Mouse (Mus musculus): ENCODE measurements around the gene Olfr887. TPM values are rescaled to one million over a fixed set of nuclear protein-coding genes. Genes with fewer than 3 reads are reported as not detected.

Gene Olfr887
- not detected in 2 replicates for polyA plus RNA-seq (2016; fragmentation: Nextera tagmentation; extraction: Ambion mirVana)

DNA sequence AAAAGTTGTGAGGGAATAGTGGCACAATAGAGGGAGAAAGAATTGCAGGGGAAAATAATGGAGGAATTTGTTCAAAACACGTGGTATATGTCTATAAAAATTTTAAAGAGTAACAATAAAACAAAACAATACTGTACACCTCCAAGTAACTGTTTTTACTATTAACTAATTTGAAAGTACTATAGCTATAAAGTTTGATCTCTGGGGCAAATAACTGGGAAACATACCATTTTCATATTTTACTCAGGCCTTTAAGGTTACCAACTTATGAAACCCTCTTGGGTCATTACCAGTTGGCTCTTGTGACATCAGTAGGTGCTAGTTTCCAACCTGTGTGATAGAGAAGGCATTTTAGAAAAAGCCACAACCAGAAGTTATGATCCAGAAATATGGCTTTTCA, at the start of gene Olfr887:
Olfr887 (plus strand) TSS at position 301 of the 400 bp plus-strand sequence.
- 94% methylated on average over 1 of the region's 1 CpGs for WGBS
- no peak within 1 kb of the TSS for H3K27ac ChIP-seq (replicated peaks)
- H3K9ac ChIP-seq (replicated peaks): no peak within 1 kb of the TSS
- no peaks in the 10 kb centered on the region for H3K27me3 ChIP-seq
- H3K4me2 ChIP-seq (replicated peaks): no peak within 1 kb of the TSS
- no peaks in the 10 kb centered on the region for H3K36me3 ChIP-seq
- no peaks in the 10 kb centered on the region for H3K9me3 ChIP-seq
- no peak for ATAC-seq (ENCODE audit: low FRiP score, low read depth)
- H3K4me3 ChIP-seq: no peak within 1 kb of the TSS
- no peaks in the 10 kb centered on the region for H3K4me1 ChIP-seq

DNA sequence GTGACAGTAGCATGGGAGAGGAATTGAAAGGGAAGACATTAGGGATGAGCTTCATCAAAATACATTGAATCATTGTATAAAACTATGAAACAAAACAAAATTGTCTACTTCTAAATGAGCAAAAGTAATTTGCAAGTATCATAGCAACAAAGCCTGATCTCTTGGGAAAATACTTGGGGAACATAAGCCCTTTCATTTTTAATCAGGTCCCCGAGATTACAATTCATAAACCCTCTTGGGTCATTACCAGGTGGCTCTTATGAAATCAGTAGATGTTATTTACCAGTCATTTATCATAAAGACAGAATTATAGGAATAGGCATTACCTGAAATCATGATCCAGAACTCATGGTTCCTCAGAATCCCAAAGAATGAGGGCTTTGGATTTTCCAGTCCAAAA, 37.6 kb upstream of the Olfr887 start, which contains the start of gene Olfr884:
Olfr884 (plus strand) TSS at position 301 of the 400 bp plus-strand sequence.
- no peaks in the 10 kb centered on the region for H3K9me3 ChIP-seq
- H3K27me3 ChIP-seq: no peaks in the 10 kb centered on the region
- no peak within 1 kb of the TSS for H3K4me2 ChIP-seq (replicated peaks)
- 74% methylated on average over 1 of the region's 1 CpGs for WGBS
- H3K36me3 ChIP-seq: no peaks in the 10 kb centered on the region
- no peaks in the 10 kb centered on the region for H3K4me1 ChIP-seq
- H3K27ac ChIP-seq (replicated peaks): no peak within 1 kb of the TSS
- H3K9ac ChIP-seq (replicated peaks): no peak within 1 kb of the TSS
- ATAC-seq (ENCODE audit: low FRiP score, low read depth): no peak
- H3K4me3 ChIP-seq: no peak within 1 kb of the TSS

DNA sequence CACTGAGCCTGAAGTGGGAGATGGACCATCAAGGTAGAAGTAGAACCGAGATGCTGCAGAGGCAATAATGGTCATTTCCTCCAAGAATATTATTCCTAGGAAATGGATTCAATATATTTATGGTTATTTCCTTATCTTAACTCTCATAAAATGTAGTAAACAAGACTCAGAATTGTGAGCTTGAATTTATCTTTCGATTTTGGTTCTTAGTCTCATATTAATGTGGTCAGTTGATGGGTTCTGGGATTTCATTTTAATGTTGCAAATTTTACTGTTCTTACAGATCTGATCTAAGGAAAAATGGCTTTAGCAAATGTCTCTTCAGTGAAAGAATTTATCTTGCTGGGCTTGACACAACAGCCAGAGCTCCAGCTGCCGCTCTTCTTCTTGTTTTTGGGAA, 22.9 kb upstream of the Olfr887 start, which contains the start of gene Olfr885:
Olfr885 (plus strand) TSS at position 301 of the 400 bp plus-strand sequence.
- no peak for ATAC-seq (ENCODE audit: low FRiP score, low read depth)
- WGBS: 93% methylated on average over 3 of the region's 3 CpGs

DNA sequence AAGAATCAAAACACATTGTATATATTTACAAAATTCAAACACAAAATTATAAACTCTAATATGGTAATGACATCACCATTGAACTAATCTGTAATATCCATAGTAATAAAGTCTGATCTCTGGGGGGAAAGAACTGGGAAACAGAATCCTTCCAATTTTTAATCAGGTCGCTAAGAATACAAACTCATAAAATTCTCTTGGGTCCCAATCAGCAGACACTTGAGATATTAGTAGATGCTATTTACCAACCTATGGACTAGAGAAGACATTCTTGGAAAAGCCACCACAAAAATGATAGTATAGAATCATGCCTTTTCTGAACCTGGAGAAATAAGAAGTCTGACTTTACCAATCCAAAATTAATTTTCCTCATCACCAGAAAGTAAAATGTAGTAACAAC, 24.0 kb downstream of the Olfr887 start, which contains the start of gene Olfr888:
Olfr888 (plus strand) TSS at position 301 of the 400 bp plus-strand sequence.
- no peaks in the 10 kb centered on the region for H3K36me3 ChIP-seq
- no peak for ATAC-seq (ENCODE audit: low FRiP score, low read depth)
- WGBS: 74% methylated on average over 1 of the region's 1 CpGs

More for the DNA sequence above, 22.9 kb upstream of the Olfr887 start, which contains the start of gene Olfr885:
- H3K4me1 ChIP-seq: no peaks in the 10 kb centered on the region
- H3K36me3 ChIP-seq: no peaks in the 10 kb centered on the region
- H3K9me3 ChIP-seq: no peaks in the 10 kb centered on the region
- no peak within 1 kb of the TSS for H3K4me3 ChIP-seq
- no peak within 1 kb of the TSS for H3K4me2 ChIP-seq (replicated peaks)
- H3K27me3 ChIP-seq: no peaks in the 10 kb centered on the region
- no peak within 1 kb of the TSS for H3K27ac ChIP-seq (replicated peaks)
- no peak within 1 kb of the TSS for H3K9ac ChIP-seq (replicated peaks)

DNA sequence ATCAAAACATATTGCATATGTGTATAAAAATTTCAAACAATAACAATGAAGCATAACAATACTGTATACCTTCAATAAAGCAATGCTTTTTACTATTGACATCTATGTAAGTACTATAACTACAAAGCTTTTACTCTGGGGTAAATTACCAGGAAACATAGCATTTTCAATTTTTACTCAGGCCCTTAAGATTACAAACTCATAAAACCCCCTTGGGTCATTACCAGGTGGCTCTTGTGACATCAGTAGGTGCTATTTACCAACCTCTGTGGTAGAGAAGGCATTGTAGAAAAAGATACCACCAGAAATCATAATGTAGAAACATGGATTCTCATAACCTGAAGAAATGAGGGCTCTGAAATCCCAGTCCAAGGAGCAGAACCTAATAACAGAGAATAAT, 31.0 kb downstream of the Olfr887 start, which contains the start of gene Olfr889:
Olfr889 (plus strand) TSS at position 301 of the 400 bp plus-strand sequence.
- no peak within 1 kb of the TSS for H3K9ac ChIP-seq (replicated peaks)
- no peaks in the 10 kb centered on the region for H3K36me3 ChIP-seq
- H3K4me2 ChIP-seq (replicated peaks): no peak within 1 kb of the TSS
- H3K27me3 ChIP-seq: no peaks in the 10 kb centered on the region
- no peaks in the 10 kb centered on the region for H3K4me1 ChIP-seq
- no peak for ATAC-seq (ENCODE audit: low FRiP score, low read depth)
- H3K9me3 ChIP-seq: no peaks in the 10 kb centered on the region
- H3K4me3 ChIP-seq: no peak within 1 kb of the TSS
- no peak within 1 kb of the TSS for H3K27ac ChIP-seq (replicated peaks)

More for the DNA sequence above, 24.0 kb downstream of the Olfr887 start, which contains the start of gene Olfr888:
- Histone ChIP-seq H3K9ac (replicated peaks) (no peak within 1 kb of the TSS), H3K27ac (replicated peaks) (no peak within 1 kb of the TSS), H3K4me2 (replicated peaks) (no peak within 1 kb of the TSS), H3K9me3 (no peaks in the 10 kb centered on the region), H3K4me3 (no peak within 1 kb of the TSS), H3K27me3 (no peaks in the 10 kb centered on the region), H3K4me1 (no peaks in the 10 kb centered on the region)

Other genes with a start within 250 kb of the Olfr887 start
- gene Olfr877, start 229.8 kb upstream of the Olfr887 start, polyA plus RNA-seq (2016; fragmentation: Nextera tagmentation; extraction: Ambion mirVana): not detected in 2 replicates
- not detected in 2 replicates for gene Olfr145, start 187.3 kb upstream of the Olfr887 start, polyA plus RNA-seq (2016; fragmentation: Nextera tagmentation; extraction: Ambion mirVana)
- gene Olfr878, start 166.2 kb upstream of the Olfr887 start, polyA plus RNA-seq (2016; fragmentation: Nextera tagmentation; extraction: Ambion mirVana): not detected in 2 replicates
- not detected in 2 replicates for gene Olfr881, start 92.2 kb upstream of the Olfr887 start, polyA plus RNA-seq (2016; fragmentation: Nextera tagmentation; extraction: Ambion mirVana)
- not detected in 2 replicates for gene Olfr883, start 58.3 kb upstream of the Olfr887 start, polyA plus RNA-seq (2016; fragmentation: Nextera tagmentation; extraction: Ambion mirVana)
- gene Olfr884, start 37.5 kb upstream of the Olfr887 start, polyA plus RNA-seq (2016; fragmentation: Nextera tagmentation; extraction: Ambion mirVana): not detected in 2 replicates
- gene Olfr885, start 22.8 kb upstream of the Olfr887 start, polyA plus RNA-seq (2016; fragmentation: Nextera tagmentation; extraction: Ambion mirVana): not detected in 2 replicates
- not detected in 2 replicates for gene Olfr888, start 24.1 kb downstream of the Olfr887 start, polyA plus RNA-seq (2016; fragmentation: Nextera tagmentation; extraction: Ambion mirVana)
- gene Olfr889, start 31.1 kb downstream of the Olfr887 start, polyA plus RNA-seq (2016; fragmentation: Nextera tagmentation; extraction: Ambion mirVana): 0.08 TPM in 2 replicates
- not detected in 2 replicates for gene Olfr890, start 58.4 kb downstream of the Olfr887 start, polyA plus RNA-seq (2016; fragmentation: Nextera tagmentation; extraction: Ambion mirVana)
- gene Olfr891, start 96.7 kb downstream of the Olfr887 start, polyA plus RNA-seq (2016; fragmentation: Nextera tagmentation; extraction: Ambion mirVana): not detected in 2 replicates
- gene Olfr893, start 124.3 kb downstream of the Olfr887 start, polyA plus RNA-seq (2016; fragmentation: Nextera tagmentation; extraction: Ambion mirVana): not detected in 2 replicates
- not detected in 2 replicates for gene Olfr894, start 134.0 kb downstream of the Olfr887 start, polyA plus RNA-seq (2016; fragmentation: Nextera tagmentation; extraction: Ambion mirVana)
- not detected in 2 replicates for gene Olfr143, start 168.7 kb downstream of the Olfr887 start, polyA plus RNA-seq (2016; fragmentation: Nextera tagmentation; extraction: Ambion mirVana)
- gene Olfr895, start 183.8 kb downstream of the Olfr887 start, polyA plus RNA-seq (2016; fragmentation: Nextera tagmentation; extraction: Ambion mirVana): not detected in 2 replicates
- gene Olfr896-ps1, start 207.0 kb downstream of the Olfr887 start, polyA plus RNA-seq (2016; fragmentation: Nextera tagmentation; extraction: Ambion mirVana): not detected in 2 replicates
- gene Olfr25, start 245.0 kb downstream of the Olfr887 start, polyA plus RNA-seq (2016; fragmentation: Nextera tagmentation; extraction: Ambion mirVana): not detected in 2 replicates